Mouse (Mus musculus) midbrain, embryonic 15.5 days (tissue): ENCODE data around the gene Gorasp2. TPM values are rescaled to one million over a fixed set of nuclear protein-coding genes. Genes with fewer than 3 reads are reported as not detected.

ENCODE experiments used
- ATAC-seq: fragments of 200-750 bp; cut with Nextera tagmentation; replicated peaks from 2 replicates; pipeline ENCODE4 v1.8.0; 2017; ENCODE audit warnings: moderate TSS enrichment
- H3K27ac ChIP-seq: fragments of 300-500 bp; sonication (generic); 2 replicates; pipeline ENCODE4 v1.5.1; 2015; ENCODE audit warnings: mild to moderate bottlenecking, inconsistent platforms
- H3K27me3 ChIP-seq: fragments of 300-500 bp; sonication (generic); replicated peaks from 2 replicates; pipeline ENCODE4 v1.6.1; 2015; ENCODE audit warnings: inconsistent platforms
- H3K36me3 ChIP-seq: fragments of 300-500 bp; sonication (generic); replicated peaks from 2 replicates; pipeline ENCODE4 v1.6.1; 2015; ENCODE audit warnings: inconsistent platforms
- H3K4me1 ChIP-seq: fragments of 300-500 bp; sonication (generic); 2 replicates; pipeline ENCODE4 v1.6.1; 2015; ENCODE audit warnings: inconsistent platforms
- H3K4me2 ChIP-seq: fragments of 300-500 bp; sonication (generic); 2 replicates; pipeline ENCODE4 v1.6.1; 2015; ENCODE audit warnings: inconsistent platforms, mild to moderate bottlenecking, moderate library complexity
- H3K4me3 ChIP-seq: fragments of 300-500 bp; sonication (generic); 2 replicates; pipeline ENCODE4 v1.5.1; 2015; ENCODE audit warnings: mild to moderate bottlenecking, inconsistent platforms
- H3K9ac ChIP-seq: fragments of 300-500 bp; sonication (generic); 2 replicates; pipeline ENCODE4 v1.6.1; 2015; ENCODE audit warnings: mild to moderate bottlenecking, inconsistent platforms
- H3K9me3 ChIP-seq: fragments of 300-500 bp; sonication (generic); 2 replicates; pipeline ENCODE4 v1.6.1; 2016; ENCODE audit warnings: inconsistent platforms
- WGBS: fragments of 180-500 bp; shearing (Covaris S2); methylation state at CpG from one replicate; pipeline ENCODE4 v1.1.7; 2015; ENCODE audit warnings: mixed read lengths; 5-methylcytosine and 5-hydroxymethylcytosine counted together
- polyA plus RNA-seq: library from polyadenylated mRNA; unstranded; fragments of >200 nt; fragmentation: Nextera tagmentation; extraction: Ambion mirVana; gene quantifications from 2 replicates; pipeline ENCODE4 v1.2.1, GENCODE M21; 2015

Gene Gorasp2
- polyA plus RNA-seq, 1 experiment from 2014 or later, result 137 TPM

DNA sequence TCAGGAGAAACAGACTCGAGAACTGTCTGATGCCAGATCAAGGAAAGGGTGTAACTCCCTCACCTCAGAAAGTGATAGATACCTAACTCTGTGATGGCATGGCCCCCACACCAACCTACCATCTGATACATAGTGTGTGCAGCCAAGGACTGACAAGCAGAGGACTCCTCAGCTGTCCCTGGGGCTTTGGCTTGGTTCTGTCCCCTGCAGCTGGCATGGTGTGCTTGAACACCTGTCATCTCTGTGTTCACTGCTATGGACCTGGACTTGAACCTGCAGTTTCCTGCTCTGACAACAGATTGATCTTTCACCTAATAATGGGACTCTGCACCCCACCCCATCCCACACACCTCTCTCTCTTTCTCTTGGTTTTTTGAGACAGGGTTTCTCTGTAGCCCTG, 29.0 kb upstream of the Gorasp2 start:
- Histone ChIP-seq H3K36me3 (no peaks in the 10 kb centered on the region), H3K9ac (no peak overlapping the region), H3K4me3 (no peak overlapping the region), H3K4me2 (no peak overlapping the region), H3K27me3 (no peaks in the 10 kb centered on the region), H3K27ac (no peak overlapping the region), H3K9me3 (no peaks in the 10 kb centered on the region), H3K4me1 (peaks cover 6% of the 10 kb centered on the region)
- ATAC-seq, result no peak
- WGBS, result 90% methylated on average over 1 of the region's 1 CpGs

GRCm38 (mm10) chr2:70634028-70634690, 27.2 kb upstream of the Gorasp2 start:
- WGBS, result 92% methylated on average over 5 of the region's 5 CpGs
- H3K36me3 ChIP-seq, result no peaks in the 10 kb centered on the region
- ATAC-seq, result no peak
- no peak overlapping the region for H3K9ac ChIP-seq
- no peak overlapping the region for H3K4me3 ChIP-seq
- H3K4me1 ChIP-seq, result peaks cover 6% of the 10 kb centered on the region
- H3K27me3 ChIP-seq, result no peaks in the 10 kb centered on the region
- no peaks in the 10 kb centered on the region for H3K9me3 ChIP-seq
- H3K4me2 ChIP-seq, result no peak overlapping the region
- H3K27ac ChIP-seq, result no peak overlapping the region

DNA sequence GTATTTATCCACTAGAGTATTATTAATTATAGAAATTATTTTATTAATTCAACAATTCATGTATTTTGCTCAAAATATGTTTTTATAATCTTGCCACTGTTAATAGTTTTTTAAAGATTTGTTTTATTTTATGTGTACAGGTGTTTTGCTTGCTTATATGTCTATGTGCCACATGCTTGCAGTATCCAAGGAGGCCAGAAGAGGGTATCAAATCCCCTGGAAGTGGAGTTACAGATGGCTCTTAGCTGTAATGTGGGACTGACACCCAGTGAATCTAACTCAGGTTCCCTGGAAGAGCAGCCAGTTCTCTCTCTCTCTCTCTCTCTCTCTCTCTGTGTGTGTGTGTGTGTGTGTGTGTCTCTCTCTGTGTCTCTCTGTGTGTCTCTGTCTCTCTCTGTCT, 20.4 kb upstream of the Gorasp2 start:
- Histone ChIP-seq H3K9me3 (no peaks in the 10 kb centered on the region), H3K4me2 (no peak overlapping the region), H3K36me3 (no peaks in the 10 kb centered on the region), H3K4me1 (no peaks in the 10 kb centered on the region), H3K27ac (no peak overlapping the region), H3K9ac (no peak overlapping the region), H3K4me3 (no peak overlapping the region), H3K27me3 (no peaks in the 10 kb centered on the region)
- ATAC-seq, result no peak

DNA sequence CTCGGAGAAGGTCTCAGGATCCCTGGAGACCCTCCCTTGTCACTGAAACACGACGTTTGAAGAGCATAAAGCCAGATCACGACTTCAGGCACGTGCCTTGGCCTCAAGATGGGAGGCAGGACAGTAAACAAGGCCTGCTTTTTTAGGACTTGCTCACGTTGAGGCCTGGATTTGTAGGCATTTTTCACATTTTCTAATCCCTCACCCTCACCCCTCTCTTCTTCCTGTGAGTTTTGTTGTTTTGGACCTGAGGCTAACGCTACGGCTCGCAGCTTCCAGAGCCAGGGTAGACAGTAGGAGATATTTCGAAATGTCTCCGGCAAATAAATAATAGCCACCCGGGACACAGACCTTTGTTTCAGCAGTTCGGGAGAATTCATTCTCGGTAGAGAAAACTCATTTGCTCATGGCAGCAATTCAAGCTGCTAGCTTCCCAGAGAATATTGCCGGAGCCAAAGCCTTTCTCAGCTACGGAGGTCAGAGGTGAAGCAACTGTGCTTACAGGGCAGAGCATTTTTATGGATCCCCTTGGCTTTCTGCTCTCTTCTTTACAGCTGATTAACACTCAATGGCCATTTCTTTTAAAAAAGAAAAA, 18.3 kb upstream of the Gorasp2 start:
- H3K27me3 ChIP-seq, result no peaks in the 10 kb centered on the region
- H3K27ac ChIP-seq, result no peak overlapping the region
- H3K4me2 ChIP-seq, result no peak overlapping the region
- no peaks in the 10 kb centered on the region for H3K4me1 ChIP-seq
- no peaks in the 10 kb centered on the region for H3K36me3 ChIP-seq
- H3K9me3 ChIP-seq, result no peaks in the 10 kb centered on the region
- no peak for ATAC-seq
- 44% methylated on average over 16 of the region's 16 CpGs for WGBS
- H3K4me3 ChIP-seq, result no peak overlapping the region
- H3K9ac ChIP-seq, result no peak overlapping the region

- no peak for ATAC-seq
- no peaks in the 10 kb centered on the region for H3K4me1 ChIP-seq
- H3K27ac ChIP-seq, result no peak overlapping the region
- 85% methylated on average over 6 of the region's 6 CpGs for WGBS
- no peaks in the 10 kb centered on the region for H3K27me3 ChIP-seq
- no peak overlapping the region for H3K4me2 ChIP-seq
- H3K4me3 ChIP-seq, result no peak overlapping the region
- H3K9me3 ChIP-seq, result no peaks in the 10 kb centered on the region
- H3K9ac ChIP-seq, result no peak overlapping the region
- no peaks in the 10 kb centered on the region for H3K36me3 ChIP-seq
Measured at GRCm38 (mm10) chr2:70645266-70645780, 16.1 kb upstream of the Gorasp2 start.

DNA sequence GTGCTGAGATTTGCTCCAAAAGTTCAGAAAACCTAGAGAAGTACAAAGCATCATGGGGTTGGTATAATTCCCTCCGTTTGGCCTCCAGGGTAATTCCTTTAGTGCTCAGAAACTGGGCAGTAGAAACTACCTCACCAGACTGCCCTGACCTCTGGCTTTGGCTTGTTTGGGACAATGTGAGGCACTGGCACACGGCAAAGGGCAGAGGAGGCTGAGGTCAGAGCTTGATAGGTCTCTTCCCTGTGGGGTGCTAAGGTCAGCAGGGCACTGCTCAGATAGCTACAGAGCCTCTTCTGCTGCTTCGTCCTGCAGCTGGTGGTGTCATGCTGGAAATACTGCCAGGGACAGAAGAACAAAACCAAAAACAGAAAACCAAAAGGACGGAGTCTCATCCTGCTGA, 13.7 kb upstream of the Gorasp2 start:
- Histone ChIP-seq H3K4me2 (no peak overlapping the region), H3K4me3 (no peak overlapping the region), H3K9ac (no peak overlapping the region), H3K9me3 (no peaks in the 10 kb centered on the region), H3K27me3 (no peaks in the 10 kb centered on the region), H3K4me1 (peaks cover 4% of the 10 kb centered on the region; the same call in 1 of the 2 replicates), H3K27ac (no peak overlapping the region), H3K36me3 (no peaks in the 10 kb centered on the region)
- WGBS, result 48% methylated on average over 4 of the region's 4 CpGs
- no peak for ATAC-seq

DNA sequence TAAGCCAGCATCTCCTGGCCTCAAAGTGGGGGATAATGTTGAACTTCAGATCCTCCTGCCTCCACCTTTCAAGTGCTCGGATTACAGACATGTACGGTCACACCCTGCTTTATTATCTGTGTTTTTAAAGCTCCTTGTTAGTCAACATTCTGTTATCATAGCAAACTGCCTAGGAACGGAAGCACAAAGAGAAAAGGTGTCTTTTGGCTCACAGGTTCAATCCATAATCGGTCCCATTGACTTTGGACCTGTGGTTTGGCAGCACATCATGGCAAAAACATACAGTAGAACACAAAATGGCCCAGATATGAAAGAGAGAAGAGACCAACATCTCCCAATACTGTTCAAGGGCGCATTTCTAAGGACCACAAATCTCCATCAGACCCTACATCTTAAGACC, 13.1 kb upstream of the Gorasp2 start:
- H3K4me2 ChIP-seq, result no peak overlapping the region
- WGBS, result 91% methylated on average over 5 of the region's 5 CpGs
- no peaks in the 10 kb centered on the region for H3K27me3 ChIP-seq
- no peaks in the 10 kb centered on the region for H3K9me3 ChIP-seq
- H3K9ac ChIP-seq, result no peak overlapping the region
- ATAC-seq, result no peak
- no peak overlapping the region for H3K4me3 ChIP-seq
- H3K27ac ChIP-seq, result no peak overlapping the region
- no peaks in the 10 kb centered on the region for H3K36me3 ChIP-seq
- H3K4me1 ChIP-seq, result peaks cover 4% of the 10 kb centered on the region; the same call in 1 of the 2 replicates

- Histone ChIP-seq H3K9me3 (no peaks in the 10 kb centered on the region), H3K27me3 (no peaks in the 10 kb centered on the region), H3K9ac (no peak overlapping the region), H3K4me3 (no peak overlapping the region), H3K27ac (no peak overlapping the region), H3K36me3 (no peaks in the 10 kb centered on the region), H3K4me1 (peaks cover 4% of the 10 kb centered on the region; the same call in 1 of the 2 replicates), H3K4me2 (no peak overlapping the region)
- no peak for ATAC-seq
- 93% methylated on average over 4 of the region's 4 CpGs for WGBS
Measured at GRCm38 (mm10) chr2:70649471-70649870, 11.9 kb upstream of the Gorasp2 start.

GRCm38 (mm10) chr2:70651820-70652219, 9.6 kb upstream of the Gorasp2 start:
- no peak for ATAC-seq
- Histone ChIP-seq H3K36me3 (no peaks in the 10 kb centered on the region), H3K9me3 (no peaks in the 10 kb centered on the region), H3K9ac (no peak overlapping the region), H3K4me3 (no peak overlapping the region), H3K27me3 (no peaks in the 10 kb centered on the region), H3K4me1 (peaks cover 4% of the 10 kb centered on the region; the same call in 1 of the 2 replicates), H3K27ac (no peak overlapping the region), H3K4me2 (no peak overlapping the region)
- WGBS, result 63% methylated on average over 6 of the region's 6 CpGs

- Histone ChIP-seq H3K36me3 (no peaks in the 10 kb centered on the region), H3K27me3 (no peaks in the 10 kb centered on the region), H3K4me2 (no peak overlapping the region), H3K9me3 (no peaks in the 10 kb centered on the region), H3K9ac (no peak overlapping the region), H3K4me1 (peaks cover 5% of the 10 kb centered on the region), H3K4me3 (no peak overlapping the region), H3K27ac (no peak overlapping the region)
- ATAC-seq, result no peak
- 74% methylated on average over 7 of the region's 7 CpGs for WGBS
Measured at GRCm38 (mm10) chr2:70657083-70657482, 4.3 kb upstream of the Gorasp2 start.

DNA sequence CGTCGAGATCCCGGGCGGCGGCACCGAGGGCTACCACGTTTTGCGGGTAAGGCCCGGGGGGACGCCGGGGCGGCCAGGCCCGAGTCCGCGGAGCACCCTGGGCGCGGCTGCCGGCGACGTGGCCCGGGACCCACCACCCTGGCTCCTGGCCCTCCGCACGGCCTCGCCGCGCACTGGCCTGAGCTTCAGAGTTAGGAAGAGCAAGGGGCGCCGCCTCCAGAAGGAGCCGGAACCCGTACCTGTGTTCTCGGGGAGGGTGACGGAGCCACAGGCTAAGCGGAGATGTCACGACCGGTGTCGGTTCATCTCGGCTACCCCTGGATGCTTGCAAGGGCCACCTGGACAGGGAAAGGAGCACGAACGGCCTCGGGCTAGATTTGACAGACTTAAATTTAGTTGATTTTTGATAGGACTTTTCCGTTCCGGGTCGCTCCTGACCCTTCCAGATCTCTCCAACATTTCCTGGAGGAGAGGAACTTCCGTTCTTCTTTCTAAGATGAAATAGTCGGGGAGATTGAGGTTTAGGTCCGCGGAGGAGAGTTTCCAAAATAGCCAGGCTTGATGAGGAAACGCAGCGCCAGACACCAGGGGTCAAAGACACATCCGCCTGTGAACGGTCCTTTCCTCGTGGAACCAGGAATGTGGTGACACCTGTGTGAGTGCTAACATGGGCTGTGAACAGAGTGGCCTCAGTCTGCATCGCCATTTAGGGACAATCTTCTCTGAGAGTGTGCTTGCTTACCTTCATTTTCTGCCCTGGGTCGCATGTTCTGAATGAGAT, 529 bp downstream of the Gorasp2 start, which contains the start of gene Gm26558:
Gene Gm26558 (minus strand): TSS at position 394 of the 781 bp plus-strand sequence.
- H3K36me3 ChIP-seq, result no peaks in the 10 kb centered on the region
- no peaks in the 10 kb centered on the region for H3K9me3 ChIP-seq
- peak; percentile 83 for ATAC-seq
- peak within 1 kb of the TSS; percentile 79 for H3K4me2 ChIP-seq
- peak within 1 kb of the TSS; percentile 76 for H3K9ac ChIP-seq
- H3K27ac ChIP-seq, result peak within 1 kb of the TSS; percentile 86
- H3K4me1 ChIP-seq, result peaks cover 23% of the 10 kb centered on the region
- H3K27me3 ChIP-seq, result no peaks in the 10 kb centered on the region
- under 1% methylated on average over 44 of the region's 54 CpGs for WGBS
- peak within 1 kb of the TSS; percentile 75 for H3K4me3 ChIP-seq

GRCm38 (mm10) chr2:70663764-70664163, 2.4 kb downstream of the Gorasp2 start:
- ATAC-seq, result no peak
- Histone ChIP-seq H3K27me3 (no peaks in the 10 kb centered on the region), H3K27ac (no peak overlapping the region), H3K9ac (0 out of 2 replicates have a peak overlapping the region, but pooled peaks have one; percentile 1), H3K4me1 (peaks cover 23% of the 10 kb centered on the region), H3K9me3 (no peaks in the 10 kb centered on the region), H3K4me3 (no peak overlapping the region), H3K4me2 (no peak overlapping the region), H3K36me3 (no peaks in the 10 kb centered on the region)
- WGBS, result 73% methylated on average over 5 of the region's 5 CpGs
